Mouse (Mus musculus) gastrocnemius, postnatal 36 days (tissue): ENCODE measurements at regions not wholly inside any gene's neighbourhood (a gene's known extent, or its start where the extent isn't known, plus 50 kb on each side); places are given as distances from the start of the nearest gene placed in this dataset.
"Not testable (repeated sequence)": the region's sequence is repeated elsewhere in the genome, so short reads cannot be mapped to it uniquely, and the experiment has no call there.

Source experiments
- DNase-seq, 2 experiments: peaks; one replicate each; pipeline ENCODE4 v3.0.0; 2022
- intact Hi-C: fragments of 180-260 bp; cut with DNase I; formaldehyde crosslinking; loops from one replicate; pipeline ENCODE4 v1.15.1; 2025

DNA sequence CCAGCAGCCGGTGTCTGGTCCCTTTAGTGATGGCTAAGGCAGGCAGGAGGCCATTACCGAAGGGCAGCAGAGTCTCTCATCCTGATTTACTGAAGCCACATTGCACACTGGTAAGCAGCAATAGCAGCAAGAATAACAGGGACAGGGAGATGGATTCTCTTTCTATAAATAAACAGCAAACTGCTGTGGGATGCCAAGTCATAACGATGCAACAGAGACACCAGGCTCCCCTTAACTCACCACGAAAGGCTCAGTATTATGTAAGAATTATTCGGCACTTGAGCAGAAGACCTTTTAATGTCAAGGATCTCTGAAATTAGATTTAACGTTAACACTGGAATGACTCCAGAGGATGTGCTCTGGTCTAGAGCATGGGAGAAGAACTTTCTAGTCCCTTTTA lies 202.1 kb downstream of the Ddx10 start:
- no peak for DNase-seq
- intact Hi-C loops, result no loop called here

DNA sequence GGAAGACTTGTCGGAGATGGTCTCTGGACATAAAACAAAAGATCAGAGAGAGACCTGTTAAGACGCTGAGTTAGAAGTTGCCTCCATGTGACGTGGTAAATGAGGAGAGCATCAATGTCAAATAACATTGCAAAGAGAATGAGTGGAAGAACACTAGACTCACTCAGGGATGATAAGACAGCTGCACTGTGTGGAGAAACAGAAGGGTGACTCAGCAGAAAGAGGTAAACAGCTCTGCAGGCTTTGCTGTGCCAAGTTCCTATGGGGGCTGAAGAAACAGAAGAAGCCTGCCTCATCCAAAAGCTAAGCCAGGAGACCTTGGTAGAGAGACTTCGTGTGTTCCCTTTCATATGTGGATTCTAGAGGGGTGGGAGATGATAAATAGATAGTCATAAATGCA lies 214.1 kb downstream of the Ddx10 start:
- no peak for DNase-seq
- intact Hi-C loops, result no loop called here

DNA sequence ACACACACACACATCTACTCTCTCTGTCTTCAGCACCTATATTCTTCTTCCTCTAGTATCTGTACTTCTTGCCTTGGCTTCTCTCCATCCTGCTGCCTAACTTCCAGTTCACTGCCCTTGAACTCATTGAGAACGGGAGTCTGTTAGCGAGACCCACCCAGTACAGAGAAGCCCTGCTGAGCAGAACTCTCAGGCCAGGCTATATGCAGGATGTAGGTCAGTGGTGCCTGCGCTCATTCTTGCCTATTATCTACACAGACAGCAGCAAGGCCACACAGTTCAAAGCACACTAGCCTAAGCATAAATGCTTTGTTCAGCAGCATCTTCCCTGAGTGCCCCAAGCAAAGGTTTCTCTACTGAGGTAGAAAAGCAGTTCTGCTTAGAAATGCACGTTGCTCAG lies 225.8 kb downstream of the Ddx10 start:
- intact Hi-C loops, result no loop called here

GRCm38 (mm10) chr9:53010741-53011140 lies 237.1 kb downstream of the Ddx10 start:
- intact Hi-C loops, result no loop called here

More for the DNA sequence above, 225.8 kb downstream of the Ddx10 start:
- DNase-seq, result no peak

DNA sequence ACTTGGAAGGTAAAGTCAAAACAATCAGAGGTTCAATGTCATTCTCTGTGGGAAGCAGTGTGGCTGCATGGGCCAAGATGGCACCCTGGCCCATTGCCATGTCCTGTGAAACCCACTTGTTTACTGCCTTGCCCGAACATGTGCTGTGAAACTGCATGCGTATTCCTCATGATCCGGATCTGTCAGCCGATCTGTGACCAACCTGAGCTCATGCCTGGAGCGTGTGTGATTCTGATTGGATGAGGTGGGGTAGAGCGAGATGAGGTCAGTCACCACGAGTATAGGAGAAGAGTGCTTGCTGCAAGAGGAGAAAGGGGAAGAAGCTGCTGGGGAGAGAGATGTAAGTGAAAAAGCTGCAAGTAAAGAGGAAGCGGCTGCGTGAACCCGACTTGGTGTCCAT lies 240.5 kb downstream of the Ddx10 start:
- intact Hi-C loops, result no loop called here
- no peak for DNase-seq

More at GRCm38 (mm10) chr9:53010741-53011140, 237.1 kb downstream of the Ddx10 start:
- no peak for DNase-seq

GRCm38 (mm10) chr9:53006085-53006484 lies 241.8 kb downstream of the Ddx10 start:
- intact Hi-C loops, result no loop called here
- no peak for DNase-seq

DNA sequence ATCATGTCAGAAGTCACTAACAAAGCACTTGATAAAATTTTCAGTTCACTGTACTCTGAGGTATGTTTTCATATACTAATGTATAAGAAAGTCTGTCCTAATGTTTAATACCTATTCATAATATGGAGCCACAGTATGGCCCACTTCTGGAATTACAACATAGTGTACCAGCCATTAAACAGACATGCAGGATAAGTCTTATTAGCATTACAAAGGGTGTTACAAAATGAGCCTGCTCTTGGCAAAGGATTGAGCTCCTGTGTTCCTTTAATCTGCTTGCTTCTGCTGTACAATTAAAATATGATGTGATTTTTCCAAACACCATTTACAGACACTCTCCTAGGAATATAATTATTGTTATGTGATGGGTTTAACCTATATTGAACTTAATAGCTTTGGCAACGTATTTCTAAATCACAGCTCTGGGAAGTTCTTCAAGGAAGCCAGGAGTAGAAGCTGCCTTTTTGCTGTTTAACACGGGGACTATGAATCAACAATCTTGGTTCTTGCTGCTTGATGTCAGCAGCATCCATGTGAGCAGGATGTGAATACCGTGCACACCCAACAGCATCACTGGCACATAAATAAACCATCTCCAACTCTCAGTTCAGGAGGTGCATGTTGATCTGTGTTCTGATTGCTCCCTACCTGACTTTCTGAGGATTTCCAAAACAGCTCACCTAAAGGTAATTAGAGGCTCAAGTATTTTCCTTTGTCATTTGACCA lies 243.4 kb downstream of the Ddx10 start:
- intact Hi-C loops, result no loop called here
- no peak for DNase-seq

DNA sequence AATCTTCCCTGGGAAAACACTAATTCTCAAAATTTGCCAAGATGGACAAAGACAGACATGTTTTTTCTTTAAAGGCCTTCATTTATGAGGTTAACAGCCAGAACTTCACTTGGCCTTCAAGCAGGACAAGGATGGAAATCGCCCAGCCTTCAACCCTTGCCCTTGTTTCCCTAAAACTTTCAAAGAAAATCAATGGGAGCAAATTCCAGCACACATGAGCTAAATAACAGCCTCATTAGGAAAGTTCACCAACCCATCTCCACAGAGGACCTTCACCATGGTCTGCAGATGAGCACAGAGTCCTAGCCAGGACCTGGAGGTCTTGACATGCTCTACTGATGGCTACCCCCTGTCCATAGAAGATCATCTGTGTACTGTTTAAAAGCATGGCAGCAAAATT lies 271.8 kb downstream of the Ddx10 start:
- intact Hi-C loops, result no loop called here
- DNase-seq, result no peak

DNA sequence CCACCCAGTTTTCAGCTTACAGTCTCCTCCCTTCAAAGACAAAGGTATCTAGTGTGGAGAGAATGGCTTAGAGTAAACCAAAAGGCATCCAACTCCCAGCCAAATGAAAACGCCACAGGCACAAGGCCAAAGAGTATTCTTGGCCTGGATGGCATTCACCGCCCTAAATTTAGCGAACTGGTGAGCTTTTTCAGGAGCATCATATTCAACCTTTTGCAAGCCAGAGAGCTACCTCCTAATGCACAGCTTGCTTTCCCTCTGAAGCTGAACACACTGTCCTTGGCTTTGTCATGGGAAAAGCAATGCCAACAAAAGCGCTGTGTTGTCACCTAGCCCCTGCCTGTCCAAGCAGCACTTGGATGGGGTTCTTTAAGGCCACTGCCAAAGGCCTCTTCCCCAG lies 282.2 kb downstream of the Ddx10 start:
- intact Hi-C loops, result no loop called here
- DNase-seq, result peak; percentile 31 to 50

- intact Hi-C loops, result no loop called here
- no peak for DNase-seq
Observed at GRCm38 (mm10) chr9:52959668-52960067, 280.1 kb upstream of the AI593442 start.

- intact Hi-C loops, result no loop called here
- DNase-seq, result no peak
Observed at GRCm38 (mm10) chr9:52957245-52957644, 277.7 kb upstream of the AI593442 start.

DNA sequence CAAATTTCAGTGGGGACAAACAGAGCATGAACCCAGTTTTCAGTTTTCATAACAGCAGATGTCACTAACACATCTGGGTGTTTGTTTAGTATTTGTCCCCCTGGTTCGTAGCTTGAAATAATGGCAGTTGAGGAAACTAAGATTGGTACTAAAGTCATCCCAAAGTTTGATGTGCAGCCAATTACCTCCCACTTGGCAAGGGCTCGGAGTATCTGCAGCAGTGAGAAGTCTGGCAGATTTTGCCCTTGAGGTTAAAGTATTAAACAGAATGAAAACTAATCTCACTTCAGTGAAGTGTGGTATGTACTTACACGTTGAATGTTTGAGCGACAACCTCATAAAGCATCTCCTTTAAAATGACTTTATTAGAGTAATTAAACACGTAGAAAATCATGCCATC lies 264.5 kb upstream of the AI593442 start:
- intact Hi-C loops, result no loop called here
- no peak for DNase-seq

DNA sequence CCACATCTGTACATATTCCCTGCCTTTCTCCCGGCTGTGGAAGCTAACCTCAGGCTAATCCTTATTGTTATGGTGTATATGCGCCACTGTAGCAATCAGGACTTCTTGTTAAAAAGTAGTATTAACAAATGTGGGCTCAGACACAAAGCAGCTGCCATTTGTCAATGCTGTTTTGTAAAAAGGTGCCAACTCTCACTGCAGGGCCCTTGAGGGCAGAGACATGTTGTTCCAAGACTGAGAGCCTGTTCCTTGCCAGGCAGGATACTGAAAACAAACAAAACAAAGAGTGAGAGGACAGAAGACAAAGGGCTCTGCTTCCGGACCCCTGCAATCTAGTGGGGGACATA lies 262.0 kb upstream of the AI593442 start:
- no peak for DNase-seq
- intact Hi-C loops, result no loop called here

DNA sequence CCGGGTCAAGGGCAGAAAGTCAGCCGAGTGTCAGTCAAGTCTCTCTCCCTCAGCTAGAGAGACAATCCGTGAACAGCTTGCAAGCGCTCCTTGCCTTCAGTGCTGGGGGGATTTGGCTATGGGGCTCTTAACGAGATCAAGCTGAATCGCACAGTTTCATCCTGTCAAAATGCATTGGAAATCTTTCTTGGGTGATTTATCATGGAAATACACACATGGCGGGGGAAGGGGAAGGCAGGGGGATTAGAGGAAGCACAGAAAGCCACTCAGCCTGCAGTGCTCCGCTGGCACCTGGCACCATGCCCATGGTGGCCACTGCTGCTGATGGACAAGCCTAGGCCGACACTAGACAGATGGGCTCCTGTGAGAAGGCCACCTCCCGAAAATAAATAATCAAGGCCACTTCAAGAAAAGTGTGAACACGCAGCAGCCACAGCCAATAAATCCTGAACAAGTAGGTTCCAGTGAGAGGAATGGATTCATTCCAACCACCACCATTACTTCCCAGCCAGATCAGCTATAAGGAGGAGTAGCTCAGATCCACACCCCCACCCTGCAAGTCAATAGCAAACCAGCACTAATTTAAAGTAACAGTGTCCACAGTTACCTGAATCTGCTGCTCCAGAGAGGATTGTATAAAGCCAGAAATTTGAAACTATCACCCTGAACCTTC lies 261.5 kb upstream of the AI593442 start:
- no peak for DNase-seq

DNA sequence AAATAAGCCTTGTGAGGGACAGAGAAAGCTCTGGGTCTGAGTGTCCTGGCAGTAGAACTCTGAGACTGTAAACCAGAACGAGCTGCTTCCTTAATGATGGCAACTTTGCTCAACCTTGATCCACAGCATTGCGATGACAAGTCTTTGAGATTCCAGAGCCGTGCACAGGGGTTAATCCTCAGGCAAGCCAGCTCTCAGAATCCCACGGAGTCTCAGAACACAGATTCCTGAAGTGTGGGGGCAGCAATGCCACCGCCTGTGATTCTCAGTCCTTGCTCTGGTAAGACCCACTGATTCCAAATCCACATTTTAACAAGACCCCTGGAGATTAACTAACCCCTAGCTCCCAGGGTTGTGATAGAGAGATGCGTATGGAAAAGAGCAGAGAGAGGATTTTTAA lies 255.5 kb upstream of the AI593442 start:
- DNase-seq, result no peak
- intact Hi-C loops, result no loop called here

More for the DNA sequence above, 261.5 kb upstream of the AI593442 start:
- intact Hi-C loops, result no loop called here

DNA sequence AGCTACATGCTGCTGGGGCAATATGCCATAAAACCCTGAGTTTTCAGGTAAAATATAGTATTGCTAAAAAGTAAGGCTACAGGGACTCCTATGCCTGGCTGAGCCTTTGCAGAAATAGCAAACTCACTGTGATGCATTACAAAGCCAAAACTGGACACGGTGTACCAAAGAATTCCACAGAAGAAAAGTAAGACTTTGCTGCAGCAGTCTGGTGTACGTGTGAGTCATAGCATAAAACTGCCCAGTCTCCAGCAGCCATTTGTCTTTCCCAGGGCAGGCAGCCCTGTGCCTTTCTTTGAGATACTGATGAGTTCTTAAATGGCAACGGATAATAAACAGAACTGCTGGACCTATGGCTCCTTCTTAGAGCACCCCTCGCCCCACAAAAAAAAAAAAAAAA lies 237.9 kb upstream of the AI593442 start:
- DNase-seq, result no peak
- intact Hi-C loops, result no loop called here

DNA sequence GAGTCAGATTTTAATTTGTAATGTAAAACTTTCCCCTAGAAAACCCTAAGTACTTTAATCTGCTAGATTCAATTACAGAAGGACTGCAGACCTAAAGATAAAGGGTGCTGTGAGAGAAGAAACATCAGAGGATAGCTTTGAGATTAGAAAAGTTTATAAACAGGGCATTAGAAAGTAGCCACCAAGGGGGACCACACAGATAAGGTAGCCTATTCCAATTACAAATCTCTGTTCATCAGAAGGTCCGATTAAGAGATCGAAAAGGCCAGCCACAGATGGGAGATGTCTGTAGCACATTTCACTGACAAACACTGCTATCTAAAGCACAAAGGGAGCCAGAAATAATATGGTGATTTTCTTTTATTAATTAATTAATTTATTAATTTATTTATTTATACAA lies 209.1 kb upstream of the AI593442 start:
- intact Hi-C loops, result not testable (repeated sequence)

GRCm38 (mm10) chr9:52887997-52888396 lies 208.4 kb upstream of the AI593442 start:
- DNase-seq, intact Hi-C loops: not testable (repeated sequence)

More for the DNA sequence above, 209.1 kb upstream of the AI593442 start:
- DNase-seq, result not testable (repeated sequence)

- intact Hi-C loops, result no loop called here
- DNase-seq, result no peak
Observed at GRCm38 (mm10) chr9:52867236-52867635, 187.7 kb upstream of the AI593442 start.

DNA sequence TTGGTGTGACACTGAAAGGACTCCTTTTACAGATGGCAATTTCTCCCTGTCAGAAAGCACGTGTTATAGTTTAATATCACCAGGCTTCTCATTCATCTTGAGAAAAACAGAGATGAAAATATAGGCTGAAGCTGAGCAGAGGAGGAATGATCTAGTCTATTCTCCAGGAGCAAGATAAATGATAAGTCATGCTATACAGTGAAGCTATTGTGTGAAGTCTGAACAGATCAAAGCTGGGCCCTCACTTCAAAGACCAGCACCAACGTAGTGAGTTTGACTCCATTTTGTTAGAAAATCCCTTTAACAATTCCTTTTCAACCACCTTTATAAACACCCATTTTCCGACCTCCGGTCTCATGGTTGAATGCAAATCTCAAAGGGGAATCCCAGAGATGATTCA lies 180.7 kb upstream of the AI593442 start:
- DNase-seq, result no peak
- intact Hi-C loops, result no loop called here

GRCm38 (mm10) chr9:52858411-52858810 lies 178.8 kb upstream of the AI593442 start:
- DNase-seq, result no peak
- intact Hi-C loops, result no loop called here

DNA sequence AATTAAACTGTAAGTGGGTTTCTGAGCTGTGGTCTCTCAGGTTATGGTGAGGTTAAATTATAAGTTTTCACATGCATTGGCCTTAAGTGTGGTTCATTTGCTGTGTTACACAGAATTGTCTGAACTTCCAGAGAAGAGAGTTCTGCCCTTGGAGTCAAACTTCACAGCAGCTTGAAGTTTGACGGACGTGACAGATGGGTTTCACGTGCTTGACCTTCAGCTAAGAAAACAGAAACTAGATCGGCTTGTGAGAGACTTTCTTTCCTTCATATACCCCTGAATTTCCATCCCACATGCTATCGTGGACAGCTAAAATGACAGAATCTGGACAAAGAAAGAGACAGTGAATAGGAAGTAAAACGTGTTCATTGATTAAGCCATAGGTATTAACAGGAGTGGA lies 173.8 kb upstream of the AI593442 start:
- no peak for DNase-seq
- intact Hi-C loops, result no loop called here
